Mouse (Mus musculus) intestine, embryonic 16.5 days (tissue): Measurements from ENCODE around the gene Hspd1. TPM values are rescaled to one million over a fixed set of nuclear protein-coding genes. Genes with fewer than 3 reads are reported as not detected.

ENCODE experiments used
- ATAC-seq: fragments of 200-750 bp; cut with Nextera tagmentation; 2 replicates; pipeline ENCODE4 v1.8.0; 2017; ENCODE audit warnings: moderate TSS enrichment, moderate library complexity
- H3K27ac ChIP-seq: fragments of 300-500 bp; sonication (generic); 2 replicates; pipeline ENCODE4 v1.5.1; 2014; ENCODE audit warnings: mild to moderate bottlenecking, low read length
- H3K27me3 ChIP-seq: fragments of 300-500 bp; sonication (generic); replicated peaks from 2 replicates; pipeline ENCODE4 v1.6.1; 2014; ENCODE audit warnings: low read length, control low read depth, mixed read lengths; ENCODE audit not compliant: control insufficient read depth, insufficient read depth
- H3K36me3 ChIP-seq: fragments of 300-500 bp; sonication (generic); 2 replicates; pipeline ENCODE4 v1.6.1; 2014; ENCODE audit warnings: low read length, control low read depth; ENCODE audit not compliant: control insufficient read depth, insufficient read depth
- H3K4me1 ChIP-seq: fragments of 300-500 bp; sonication (generic); 2 replicates; pipeline ENCODE4 v1.6.1; 2014; ENCODE audit warnings: low read length, control low read depth, mixed read lengths; ENCODE audit not compliant: control insufficient read depth, insufficient read depth
- H3K4me2 ChIP-seq: fragments of 300-500 bp; sonication (generic); 2 replicates; pipeline ENCODE4 v1.6.1; 2014; ENCODE audit warnings: low read depth, low read length, control low read depth
- H3K4me3 ChIP-seq: fragments of 300-500 bp; sonication (generic); 2 replicates; pipeline ENCODE4 v1.5.1; 2014; ENCODE audit warnings: mild to moderate bottlenecking, low read length
- H3K9ac ChIP-seq: fragments of 300-500 bp; sonication (generic); 2 replicates; pipeline ENCODE4 v1.6.1; 2014; ENCODE audit warnings: low read depth, low read length
- H3K9me3 ChIP-seq: fragments of 300-500 bp; sonication (generic); 2 replicates; pipeline ENCODE4 v1.6.1; 2016; ENCODE audit warnings: low read length, control low read depth; ENCODE audit not compliant: control insufficient read depth
- WGBS: fragments of 180-500 bp; shearing (Covaris S2); extraction: QIAGEN DNeasy Blood & Tissue Kit; methylation state at CpG from one replicate; pipeline ENCODE4 v1.1.7; 2014; 5-methylcytosine and 5-hydroxymethylcytosine counted together
- polyA plus RNA-seq: library from polyadenylated mRNA; unstranded; fragments of >200 nt; fragmentation: Nextera tagmentation; extraction: Ambion mirVana; gene quantifications from 2 replicates; pipeline ENCODE4 v1.2.1, GENCODE M21; 2015

The Hspd1 gene
- polyA plus RNA-seq, 1 experiment from 2014 or later: 748 TPM

DNA sequence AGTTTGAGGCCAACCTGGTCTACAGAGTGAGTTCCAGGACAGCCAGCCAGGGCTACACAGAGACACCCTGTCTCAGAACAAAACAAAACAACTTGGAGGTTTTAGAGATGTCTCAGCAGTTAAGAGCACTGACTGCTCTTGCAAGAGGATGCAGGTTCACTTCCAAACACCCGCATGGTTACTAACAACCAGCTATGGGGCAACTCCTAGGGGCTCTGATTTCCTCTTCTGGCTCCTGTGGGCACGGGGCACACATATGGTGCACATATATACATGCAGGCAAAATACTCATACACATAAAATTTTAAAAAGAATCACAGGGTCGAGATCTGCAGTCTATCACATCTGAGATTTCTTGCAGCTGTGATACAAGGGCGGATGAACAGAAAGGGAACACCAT lies 58.6 kb downstream of the Hspd1 start:
- Histone ChIP-seq H3K36me3 (no peaks in the 10 kb centered on the region), H3K4me2 (no peak overlapping the region), H3K9me3 (no peaks in the 10 kb centered on the region), H3K27me3 (no peaks in the 10 kb centered on the region), H3K9ac (no peak overlapping the region; the same call in 1 of the 2 replicates), H3K27ac (no peak overlapping the region), H3K4me3 (no peak overlapping the region), H3K4me1 (no peaks in the 10 kb centered on the region)
- 73% methylated on average over 4 of the region's 4 CpGs for WGBS
- ATAC-seq: no peak

GRCm38 (mm10) chr1:55028512-55029249 lies 59.4 kb downstream of the Hspd1 start:
- Histone ChIP-seq H3K36me3 (no peaks in the 10 kb centered on the region), H3K4me1 (no peaks in the 10 kb centered on the region), H3K27ac (no peak overlapping the region), H3K4me2 (no peak overlapping the region), H3K27me3 (no peaks in the 10 kb centered on the region), H3K9me3 (no peaks in the 10 kb centered on the region), H3K4me3 (no peak overlapping the region), H3K9ac (peak overlapping the region; percentile 27; the same call in 1 of the 2 replicates)
- WGBS: 75% methylated on average over 11 of the region's 11 CpGs
- ATAC-seq: no peak

- no peaks in the 10 kb centered on the region for H3K36me3 ChIP-seq
- no peaks in the 10 kb centered on the region for H3K9me3 ChIP-seq
- peak overlapping the region; percentile 67; the same call in 1 of the 2 replicates for H3K9ac ChIP-seq
- WGBS: 89% methylated on average over 1 of the region's 1 CpGs
- no peaks in the 10 kb centered on the region for H3K27me3 ChIP-seq
- H3K4me1 ChIP-seq: no peaks in the 10 kb centered on the region
- peak overlapping the region; percentile 54; the same call in 1 of the 2 replicates for H3K4me2 ChIP-seq
- H3K27ac ChIP-seq: no peak overlapping the region
- ATAC-seq: no peak
- H3K4me3 ChIP-seq: no peak overlapping the region; the same call in 1 of the 2 replicates
These were observed 60.1 kb downstream of the Hspd1 start for GRCm38 (mm10) chr1:55027966-55028365.

Other genes starting within 250 kb of the Hspd1 start
- 7.2 and 7.6 TPM in 2 replicates for gene Ankrd44, start 161.9 kb downstream of the Hspd1 start, polyA plus RNA-seq
- gene Sf3b1, start 60.8 kb downstream of the Hspd1 start, polyA plus RNA-seq: 246 and 257 TPM in 2 replicates
- gene Coq10b, start 35.5 kb downstream of the Hspd1 start, polyA plus RNA-seq: 13.8 and 15.8 TPM in 2 replicates
- 686 and 742 TPM in 2 replicates for gene Hspe1, start 111 bp downstream of the Hspd1 start, polyA plus RNA-seq
- 139 and 155 TPM in 2 replicates for gene Mob4, start 43.0 kb upstream of the Hspd1 start, polyA plus RNA-seq
- 7.0 and 7.1 TPM in 2 replicates for gene Rftn2, start 138.5 kb upstream of the Hspd1 start, polyA plus RNA-seq
- gene Mars2, start 148.9 kb upstream of the Hspd1 start, polyA plus RNA-seq: 5.2 and 5.4 TPM in 2 replicates